8 mouse cellular contexts compared by ENCODE assay signal in the genomic region with DNA sequence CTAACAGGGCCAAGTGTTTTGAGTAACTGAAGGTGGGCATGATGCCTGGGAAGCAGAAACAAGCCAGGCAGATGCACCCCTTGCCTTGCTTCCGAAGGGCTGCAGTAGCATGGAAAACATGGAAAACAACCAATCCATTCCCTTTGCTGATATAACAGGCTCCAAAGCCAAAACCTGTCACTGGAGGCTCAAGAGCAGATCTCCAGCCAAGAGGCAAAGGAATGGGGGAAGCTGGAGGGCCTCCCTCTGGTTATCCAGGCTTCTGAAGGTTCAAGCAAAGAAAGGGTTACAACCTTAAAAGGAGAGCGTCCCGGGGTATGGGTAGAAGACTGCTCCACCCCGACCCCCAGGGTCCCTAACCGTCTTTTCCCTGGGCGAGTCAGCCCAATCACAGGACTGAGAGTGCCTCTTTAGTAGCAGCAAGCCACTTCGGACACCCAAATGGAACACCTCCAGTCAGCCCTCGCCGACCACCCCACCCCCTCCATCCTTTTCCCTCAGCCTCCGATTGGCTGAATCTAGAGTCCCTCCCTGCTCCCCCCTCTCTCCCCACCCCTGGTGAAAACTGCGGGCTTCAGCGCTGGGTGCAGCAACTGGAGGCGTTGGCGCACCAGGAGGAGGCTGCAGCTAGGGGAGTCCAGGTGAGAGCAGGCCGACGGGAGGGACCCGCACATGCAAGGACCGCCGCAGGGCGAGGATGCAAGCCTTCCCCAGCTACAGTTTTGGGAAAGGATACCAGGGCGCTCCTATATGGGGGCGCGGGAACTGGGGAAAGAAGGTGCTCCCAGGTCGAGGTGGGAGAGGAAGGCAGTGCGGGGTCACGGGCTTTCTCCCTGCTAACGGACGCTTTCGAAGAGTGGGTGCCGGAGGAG. TPM values are rescaled to one million over a fixed set of nuclear protein-coding genes. Genes with fewer than 3 reads are reported as not detected.
DNase-seq lines count a peak whose midpoint lies in the region; ATAC-seq and TF ChIP-seq lines count a peak whose summit lies in the region.

A gene (plus strand): TSS at position 549 of the 872 bp plus-strand sequence.

- H3K9ac ChIP-seq in forebrain, embryonic 12.5 days, result peak within 1 kb of the TSS; percentile 36
- 0 out of 2 replicates have a peak within 1 kb of the TSS, but pooled peaks have one; percentile 18 for H3K9ac ChIP-seq in heart, embryonic 15.5 days
- no peak within 1 kb of the TSS for H3K9ac ChIP-seq in liver, embryonic 16.5 days (ENCODE audit: low read depth, low read length)

- DNase-seq in Muller cell, postnatal 12 days (ENCODE audit: inconsistent ontology term), result peak; percentile 71
- DNase-seq in large intestine, adult 2 months (ENCODE audit: low read depth, low spot score), result no peak
- DNase-seq in retina, postnatal 7 days (ENCODE audit: low read depth, low spot score), result peak; percentile 24
- no peak for DNase-seq in spleen, adult 12 weeks (ENCODE audit: low spot score)

- peak within 1 kb of the TSS; percentile 24 for H3K4me3 ChIP-seq in bone marrow, adult 2 months (replicated peaks; ENCODE audit: control insufficient read depth, low read depth, low read length)
- H3K4me3 ChIP-seq in forebrain, embryonic 12.5 days (replicated peaks), result peak within 1 kb of the TSS; percentile 36
- peak within 1 kb of the TSS; percentile 46 for H3K4me3 ChIP-seq in heart, embryonic 15.5 days
- 0 out of 2 replicates have a peak within 1 kb of the TSS, but pooled peaks have one; percentile 10 for H3K4me3 ChIP-seq in liver, embryonic 16.5 days (ENCODE audit: low read depth, low read length)

- peaks cover 64% of the 10 kb centered on the region for H3K27me3 ChIP-seq in forebrain, embryonic 12.5 days
- H3K27me3 ChIP-seq in heart, embryonic 15.5 days, result peaks cover 48% of the 10 kb centered on the region
- H3K27me3 ChIP-seq in liver, embryonic 16.5 days (ENCODE audit: control insufficient read depth, insufficient read depth, low read depth, low read length), result peaks cover 32% of the 10 kb centered on the region

- ATAC-seq in forebrain, embryonic 12.5 days (ENCODE audit: low FRiP score), result no peak
- ATAC-seq in heart, embryonic 15.5 days (replicated peaks; ENCODE audit: insufficient number of reproducible peaks, insufficient read depth, low FRiP score, low read depth), result peak; percentile 66; the same call in 1 of the 2 replicates
- no peak for ATAC-seq in liver, embryonic 16.5 days (ENCODE audit: low read depth)

- H3K36me3 ChIP-seq in forebrain, embryonic 12.5 days (replicated peaks), result no peaks in the 10 kb centered on the region
- H3K36me3 ChIP-seq in heart, embryonic 15.5 days, result no peaks in the 10 kb centered on the region
- no peaks in the 10 kb centered on the region for H3K36me3 ChIP-seq in liver, embryonic 16.5 days (ENCODE audit: control insufficient read depth, insufficient read depth)

- no peak for TF ChIP-seq POLR2A in bone marrow, adult 2 months (IDR thresholded peaks at IDR 0.05; ENCODE audit: borderline replicate concordance, control insufficient read depth, low read depth, low read length)

- TF ChIP-seq CTCF in bone marrow, adult 2 months (IDR thresholded peaks at IDR 0.05; ENCODE audit: control insufficient read depth, insufficient read depth, low read length), result no peak

- H3K27ac ChIP-seq in bone marrow, adult 2 months (ENCODE audit: control insufficient read depth, insufficient read depth, low read depth, low read length, poor library complexity), result no peak within 1 kb of the TSS; the same call in 1 of the 2 replicates
- no peak within 1 kb of the TSS for H3K27ac ChIP-seq in forebrain, embryonic 12.5 days
- H3K27ac ChIP-seq in heart, embryonic 15.5 days, result no peak within 1 kb of the TSS
- H3K27ac ChIP-seq in liver, embryonic 16.5 days (ENCODE audit: low read length), result no peak within 1 kb of the TSS

- peak within 1 kb of the TSS; percentile 58 for H3K4me2 ChIP-seq in forebrain, embryonic 12.5 days
- H3K4me2 ChIP-seq in heart, embryonic 15.5 days, result peak within 1 kb of the TSS; percentile 62
- H3K4me2 ChIP-seq in liver, embryonic 16.5 days (ENCODE audit: low read depth, low read length), result no peak within 1 kb of the TSS

- H3K4me1 ChIP-seq in bone marrow, adult 2 months (ENCODE audit: control insufficient read depth, insufficient read depth, low read length), result peaks cover 3% of the 10 kb centered on the region
- peaks cover 15% of the 10 kb centered on the region for H3K4me1 ChIP-seq in forebrain, embryonic 12.5 days
- H3K4me1 ChIP-seq in heart, embryonic 15.5 days (replicated peaks), result peaks cover 16% of the 10 kb centered on the region
- no peaks in the 10 kb centered on the region for H3K4me1 ChIP-seq in liver, embryonic 16.5 days (ENCODE audit: control insufficient read depth, low read depth, low read length)

- H3K9me3 ChIP-seq in forebrain, embryonic 12.5 days, result no peaks in the 10 kb centered on the region
- no peaks in the 10 kb centered on the region for H3K9me3 ChIP-seq in heart, embryonic 15.5 days (replicated peaks)
- H3K9me3 ChIP-seq in liver, embryonic 16.5 days (replicated peaks; ENCODE audit: control insufficient read depth, low read length), result no peaks in the 10 kb centered on the region

- WGBS in bone marrow, adult 2 months, result 5% methylated on average over 30 of the region's 30 CpGs
- under 1% methylated on average over 30 of the region's 30 CpGs for WGBS in forebrain, embryonic 12.5 days
- WGBS in heart, embryonic 15.5 days, result 2% methylated on average over 30 of the region's 30 CpGs
- 4% methylated on average over 30 of the region's 30 CpGs for WGBS in large intestine, adult 2 months
- 2% methylated on average over 30 of the region's 30 CpGs for WGBS in liver, embryonic 16.5 days (ENCODE audit: insufficient replicate concordance)

RNA-seq across cellular contexts. Expression of the gene that starts here (rescaled TPM):
- 12.0 and 36.1 TPM in 2 replicates for polyA plus RNA-seq in bone marrow, adult 2 months (2011; ENCODE audit: insufficient read depth, insufficient read length, low replicate concordance, missing spikeins)
- not detected in 2 replicates for polyA plus RNA-seq in forebrain, embryonic 12.5 days (2016; fragmentation: Nextera tagmentation; extraction: Ambion mirVana)
- polyA plus RNA-seq in heart, embryonic 15.5 days (2015; fragmentation: Nextera tagmentation; extraction: Ambion mirVana), result 2.2 and 10.6 TPM in 2 replicates
- 32.1 and 42.2 TPM in 2 replicates for polyA plus RNA-seq in large intestine, adult 2 months (2012; rRNA removed)
- 0.19 and 0.38 TPM in 2 replicates for polyA plus RNA-seq in liver, embryonic 16.5 days (2015; fragmentation: Nextera tagmentation; extraction: Ambion mirVana)

Comparison
In these comparisons a context has a peak if more than half of its experiments do, and no peak if none do; other contexts are left out.
1. DNase-seq: peak in Muller cell, postnatal 12 days (single experiment) and retina, postnatal 7 days (single experiment); none in large intestine, adult 2 months (single experiment) and spleen, adult 12 weeks (single experiment).
2. Peak in every context shown above with its lines, with median percentiles within 50 percentile points of each other: H3K4me3 ChIP-seq.